In genomic region chr3:90623435-90624071, GRCm38 (mm10) we compare ENCODE assay signal across 10 mouse cellular contexts. TPM values are rescaled to one million over a fixed set of nuclear protein-coding genes. Genes with fewer than 3 reads are reported as not detected.
A peak's percentile ranks its signal among the peaks of the same experiment; 100 is the strongest.
DNase-seq lines count a peak whose midpoint lies in the region; ATAC-seq and TF ChIP-seq lines count a peak whose summit lies in the region.
"Had no signal": no experiment of that assay in that cellular context is flagged by ENCODE, and none has a peak within 500 bp of the region (broad histone marks: within the 10 kb centered on the region; RNA-seq: fewer than 3 reads in every experiment).

No protein-coding gene starts in this region.

- peaks cover 16% of the 10 kb centered on the region for H3K4me1 ChIP-seq in heart, embryonic 13.5 days
- H3K4me1 ChIP-seq in heart, embryonic 11.5 days (ENCODE audit: control insufficient read depth, insufficient read depth, low read length) = no peaks in the 10 kb centered on the region
- peaks cover 26% of the 10 kb centered on the region for H3K4me1 ChIP-seq in forebrain, embryonic 13.5 days
- no peaks in the 10 kb centered on the region for H3K4me1 ChIP-seq in kidney, adult 2 months (ENCODE audit: control insufficient read depth, insufficient read depth, low read length)
- peaks cover 23% of the 10 kb centered on the region for H3K4me1 ChIP-seq in midbrain, embryonic 10.5 days
- peaks cover 17% of the 10 kb centered on the region for H3K4me1 ChIP-seq in thymus, adult 2 months (replicated peaks; ENCODE audit: control insufficient read depth, insufficient read depth, low read length)

- H3K36me3 ChIP-seq in heart, embryonic 13.5 days = no peaks in the 10 kb centered on the region
- H3K36me3 ChIP-seq in heart, embryonic 11.5 days (ENCODE audit: control insufficient read depth, insufficient read depth, low read length) = no peaks in the 10 kb centered on the region
- H3K36me3 ChIP-seq in forebrain, embryonic 13.5 days (ENCODE audit: poor library complexity, severe bottlenecking) = no peaks in the 10 kb centered on the region
- H3K36me3 ChIP-seq in kidney, adult 2 months (ENCODE audit: control insufficient read depth, insufficient read depth, low read length) = no peaks in the 10 kb centered on the region
- H3K36me3 ChIP-seq in midbrain, embryonic 10.5 days = no peaks in the 10 kb centered on the region
- H3K36me3 ChIP-seq in thymus, adult 2 months (ENCODE audit: control insufficient read depth, insufficient read depth, low read length) = no peaks in the 10 kb centered on the region

- no peaks in the 10 kb centered on the region for H3K27me3 ChIP-seq in heart, embryonic 13.5 days (replicated peaks)
- no peaks in the 10 kb centered on the region for H3K27me3 ChIP-seq in heart, embryonic 11.5 days (ENCODE audit: control insufficient read depth, insufficient read depth, low read length)
- no peaks in the 10 kb centered on the region for H3K27me3 ChIP-seq in forebrain, embryonic 13.5 days
- no peaks in the 10 kb centered on the region for H3K27me3 ChIP-seq in kidney, adult 2 months (replicated peaks; ENCODE audit: control insufficient read depth, insufficient read depth, low read length)
- H3K27me3 ChIP-seq in midbrain, embryonic 10.5 days (ENCODE audit: low read depth, poor library complexity, severe bottlenecking) = no peaks in the 10 kb centered on the region
- H3K27me3 ChIP-seq in thymus, adult 2 months (ENCODE audit: control insufficient read depth, insufficient read depth, low read length) = no peaks in the 10 kb centered on the region
- H3K27me3 ChIP-seq: Patski had no signal

- H3K27ac ChIP-seq in heart, embryonic 13.5 days (replicated peaks) = no peak overlapping the region
- H3K27ac ChIP-seq in heart, embryonic 11.5 days (ENCODE audit: low read depth, low read length) = no peak overlapping the region
- H3K27ac ChIP-seq in forebrain, embryonic 13.5 days = peak overlapping the region; percentile 54
- H3K27ac ChIP-seq in kidney, adult 2 months (ENCODE audit: insufficient read depth, low read depth, low read length) = no peak overlapping the region
- H3K27ac ChIP-seq in midbrain, embryonic 10.5 days (replicated peaks) = peak overlapping the region; percentile 49
- no peak overlapping the region; the same call in 1 of the 2 replicates for H3K27ac ChIP-seq in thymus, adult 2 months (ENCODE audit: control insufficient read depth, insufficient read depth, low read length)

- ATAC-seq in heart, embryonic 13.5 days (ENCODE audit: extremely low read depth, insufficient number of reproducible peaks, low FRiP score, low TSS enrichment) = no peak
- ATAC-seq in heart, embryonic 11.5 days (replicated peaks; ENCODE audit: insufficient number of reproducible peaks, low FRiP score, low TSS enrichment) = no peak
- peak; percentile 71; the same call in 1 of the 2 replicates for ATAC-seq in forebrain, embryonic 13.5 days
- ATAC-seq: Patski had no signal

- no peak overlapping the region for H3K4me2 ChIP-seq in heart, embryonic 13.5 days
- no peak overlapping the region for H3K4me2 ChIP-seq in heart, embryonic 11.5 days
- H3K4me2 ChIP-seq in forebrain, embryonic 13.5 days = 0 out of 2 replicates have a peak overlapping the region, but pooled peaks have one; percentile 7

- no peak overlapping the region for H3K4me3 ChIP-seq in heart, embryonic 13.5 days
- H3K4me3 ChIP-seq in heart, embryonic 11.5 days (ENCODE audit: low read depth, low read length) = no peak overlapping the region
- no peak overlapping the region for H3K4me3 ChIP-seq in forebrain, embryonic 13.5 days
- H3K4me3 ChIP-seq in kidney, adult 2 months (ENCODE audit: insufficient read depth, low read depth, low read length) = no peak overlapping the region
- no peak overlapping the region for H3K4me3 ChIP-seq in midbrain, embryonic 10.5 days
- no peak overlapping the region for H3K4me3 ChIP-seq in thymus, adult 2 months (ENCODE audit: control insufficient read depth, insufficient read depth, low read length)

- no peaks in the 10 kb centered on the region for H3K9me3 ChIP-seq in heart, embryonic 13.5 days
- H3K9me3 ChIP-seq in heart, embryonic 11.5 days (replicated peaks; ENCODE audit: control insufficient read depth, low read length) = no peaks in the 10 kb centered on the region
- no peaks in the 10 kb centered on the region for H3K9me3 ChIP-seq in forebrain, embryonic 13.5 days (replicated peaks)
- no peaks in the 10 kb centered on the region for H3K9me3 ChIP-seq in midbrain, embryonic 10.5 days (replicated peaks)

- peak overlapping the region; percentile 33; the same call in 1 of the 2 replicates for H3K9ac ChIP-seq in heart, embryonic 13.5 days
- no peak overlapping the region for H3K9ac ChIP-seq in heart, embryonic 11.5 days (ENCODE audit: low read depth, low read length)
- no peak overlapping the region for H3K9ac ChIP-seq in forebrain, embryonic 13.5 days

- WGBS in heart, embryonic 13.5 days = 24% methylated on average over 2 of the region's 2 CpGs
- 23% methylated on average over 2 of the region's 2 CpGs for WGBS in heart, embryonic 11.5 days (ENCODE audit: insufficient replicate concordance)
- 5% methylated on average over 2 of the region's 2 CpGs for WGBS in forebrain, embryonic 13.5 days
- WGBS in kidney, adult 2 months = 18% methylated on average over 2 of the region's 2 CpGs
- 20% methylated on average over 2 of the region's 2 CpGs for WGBS in midbrain, embryonic 10.5 days
- 19% methylated on average over 2 of the region's 2 CpGs for WGBS in thymus, adult 2 months

- no peak for TF ChIP-seq POLR2A in kidney, adult 2 months (IDR thresholded peaks at IDR 0.05; ENCODE audit: low read depth, low read length)
- TF ChIP-seq POLR2A in thymus, adult 2 months (IDR thresholded peaks at IDR 0.05; ENCODE audit: control insufficient read depth, extremely low read depth, insufficient read depth, low read length, poor library complexity) = no peak

- no peak for TF ChIP-seq CTCF in kidney, adult 2 months (conservative IDR thresholded peaks at IDR 0.05; ENCODE audit: insufficient read depth, insufficient read length, low read depth, low read length)
- no peak for TF ChIP-seq CTCF in thymus, adult 2 months (IDR thresholded peaks at IDR 0.05; ENCODE audit: borderline replicate concordance, control insufficient read depth, extremely low read depth, insufficient read depth, low read length, poor library complexity)

- peak; percentile 28 for DNase-seq in ZHBTc4 (ENCODE audit: low read depth, low spot score)
- peak; percentile 38 for DNase-seq in kidney, adult 2 months
- peak; percentile 31 for DNase-seq in midbrain, embryonic 10.5 days (ENCODE audit: low spot score)
- peak; percentile 46 for DNase-seq in thymus, adult 2 months
- DNase-seq in layer of hippocampus, adult 9-11 months = no peak

RNA-seq across cellular contexts. Expression of gene S100a6, which starts 10.9 kb away (rescaled TPM):
- polyA plus RNA-seq in heart, embryonic 13.5 days (2015; fragmentation: Nextera tagmentation; extraction: Ambion mirVana) = 38.1 and 38.2 TPM in 2 replicates
- 43.6 and 44.5 TPM in 2 replicates for polyA plus RNA-seq in heart, embryonic 11.5 days (2014; fragmentation: Nextera tagmentation; extraction: Ambion mirVana)
- polyA plus RNA-seq in forebrain, embryonic 13.5 days (2015; fragmentation: Nextera tagmentation; extraction: Ambion mirVana) = 15.4 and 23.8 TPM in 2 replicates
- polyA plus RNA-seq in kidney, adult 2 months (2012; rRNA removed) = 95.8 and 129 TPM in 2 replicates
- 14.0 and 23.4 TPM in 2 replicates for polyA plus RNA-seq in midbrain, embryonic 10.5 days (2016; fragmentation: Nextera tagmentation; extraction: Ambion mirVana)
- polyA plus RNA-seq in thymus, adult 2 months (2012; rRNA removed) = 62.7 and 96.8 TPM in 2 replicates

RNA-seq across cellular contexts. Expression of gene S100a5, which starts 15.2 kb away (rescaled TPM):
- not detected in 2 replicates for polyA plus RNA-seq in heart, embryonic 13.5 days (2015; fragmentation: Nextera tagmentation; extraction: Ambion mirVana)
- not detected in 2 replicates for polyA plus RNA-seq in heart, embryonic 11.5 days (2014; fragmentation: Nextera tagmentation; extraction: Ambion mirVana)
- polyA plus RNA-seq in forebrain, embryonic 13.5 days (2015; fragmentation: Nextera tagmentation; extraction: Ambion mirVana) = not detected in 2 replicates
- not detected in 2 replicates for polyA plus RNA-seq in kidney, adult 2 months (2012; rRNA removed)
- polyA plus RNA-seq in midbrain, embryonic 10.5 days (2016; fragmentation: Nextera tagmentation; extraction: Ambion mirVana) = not detected in 2 replicates
- not detected in 2 replicates for polyA plus RNA-seq in thymus, adult 2 months (2012; rRNA removed)
- polyA plus RNA-seq: gonadal fat pad, adult 2 months; Patski had no signal

RNA-seq across cellular contexts. Expression of gene S100a4, which starts 20.0 kb away (rescaled TPM):
- 2.4 and 3.1 TPM in 2 replicates for polyA plus RNA-seq in heart, embryonic 13.5 days (2015; fragmentation: Nextera tagmentation; extraction: Ambion mirVana)
- polyA plus RNA-seq in heart, embryonic 11.5 days (2014; fragmentation: Nextera tagmentation; extraction: Ambion mirVana) = 3.4 and 3.5 TPM in 2 replicates
- polyA plus RNA-seq in forebrain, embryonic 13.5 days (2015; fragmentation: Nextera tagmentation; extraction: Ambion mirVana) = 0.40 and 1.6 TPM in 2 replicates
- 10.3 and 16.9 TPM in 2 replicates for polyA plus RNA-seq in kidney, adult 2 months (2012; rRNA removed)
- polyA plus RNA-seq in midbrain, embryonic 10.5 days (2016; fragmentation: Nextera tagmentation; extraction: Ambion mirVana) = 0.35 and 0.81 TPM in 2 replicates
- 31.0 and 51.8 TPM in 2 replicates for polyA plus RNA-seq in thymus, adult 2 months (2012; rRNA removed)

RNA-seq across cellular contexts. Expression of gene Gm42674, which starts 21.8 kb away (rescaled TPM):
- polyA plus RNA-seq in heart, embryonic 13.5 days (2015; fragmentation: Nextera tagmentation; extraction: Ambion mirVana) = not detected in 2 replicates
- polyA plus RNA-seq in heart, embryonic 11.5 days (2014; fragmentation: Nextera tagmentation; extraction: Ambion mirVana) = not detected in 2 replicates
- polyA plus RNA-seq in forebrain, embryonic 13.5 days (2015; fragmentation: Nextera tagmentation; extraction: Ambion mirVana) = not detected in 2 replicates
- not detected in 2 replicates for polyA plus RNA-seq in kidney, adult 2 months (2012; rRNA removed)
- not detected in 2 replicates for polyA plus RNA-seq in midbrain, embryonic 10.5 days (2016; fragmentation: Nextera tagmentation; extraction: Ambion mirVana)
- not detected in 2 replicates for polyA plus RNA-seq in thymus, adult 2 months (2012; rRNA removed)
- polyA plus RNA-seq: gonadal fat pad, adult 2 months; Patski had no signal

RNA-seq across cellular contexts. Expression of gene S100a7a, which starts 30.3 kb away (rescaled TPM):
- not detected in 2 replicates for polyA plus RNA-seq in heart, embryonic 13.5 days (2015; fragmentation: Nextera tagmentation; extraction: Ambion mirVana)
- polyA plus RNA-seq in heart, embryonic 11.5 days (2014; fragmentation: Nextera tagmentation; extraction: Ambion mirVana) = not detected in 2 replicates
- polyA plus RNA-seq in forebrain, embryonic 13.5 days (2015; fragmentation: Nextera tagmentation; extraction: Ambion mirVana) = 0.26 TPM in 1 of 2 replicates, not detected in the other
- 0.11 and 0.27 TPM in 2 replicates for polyA plus RNA-seq in kidney, adult 2 months (2012; rRNA removed)
- 0.15 TPM in 1 of 2 replicates, not detected in the other for polyA plus RNA-seq in midbrain, embryonic 10.5 days (2016; fragmentation: Nextera tagmentation; extraction: Ambion mirVana)
- polyA plus RNA-seq in thymus, adult 2 months (2012; rRNA removed) = 0.32 and 0.42 TPM in 2 replicates

Comparison
In these comparisons a context has a peak if more than half of its experiments do, and no peak if none do; other contexts are left out.
1. H3K27ac ChIP-seq: peak in forebrain, embryonic 13.5 days (single experiment) and midbrain, embryonic 10.5 days (single experiment); none in heart, embryonic 13.5 days (single experiment), heart, embryonic 11.5 days (single experiment), kidney, adult 2 months (single experiment) and thymus, adult 2 months (single experiment).